Mouse (Mus musculus) limb, embryonic 11.5 days (tissue): Measurements from ENCODE around the gene Olfr432. TPM values are rescaled to one million over a fixed set of nuclear protein-coding genes. Genes with fewer than 3 reads are reported as not detected.
"Not testable (repeated sequence)": the region's sequence is repeated elsewhere in the genome, so short reads cannot be mapped to it uniquely, and the experiment has no call there.

Experiments used
- ATAC-seq: fragments of 200-750 bp; cut with Nextera tagmentation; 2 replicates; pipeline ENCODE4 v1.8.0; 2017; ENCODE audit warnings: low read depth; ENCODE audit not compliant: insufficient number of reproducible peaks, low FRiP score, low TSS enrichment
- DNase-seq: peaks from one replicate; pipeline ENCODE4 v3.0.0-alpha.2; 2015; ENCODE audit warnings: low spot score
- H3K27ac ChIP-seq: fragments of 300-500 bp; sonication (generic); replicated peaks from 2 replicates; pipeline ENCODE4 v1.5.1; 2014; ENCODE audit warnings: low read depth, mild to moderate bottlenecking, low read length
- H3K27me3 ChIP-seq: fragments of 300-500 bp; sonication (generic); 2 replicates; pipeline ENCODE4 v1.6.1; 2014; ENCODE audit warnings: mild to moderate bottlenecking, low read length, mixed read lengths; ENCODE audit not compliant: control insufficient read depth, insufficient read depth
- H3K36me3 ChIP-seq: fragments of 300-500 bp; sonication (generic); 2 replicates; pipeline ENCODE4 v1.6.1; 2014; ENCODE audit warnings: mild to moderate bottlenecking, low read length, moderate library complexity, mixed read lengths; ENCODE audit not compliant: control insufficient read depth, insufficient read depth
- H3K4me1 ChIP-seq: fragments of 300-500 bp; sonication (generic); 2 replicates; pipeline ENCODE4 v1.6.1; 2014; ENCODE audit warnings: low read length, mixed read lengths; ENCODE audit not compliant: control insufficient read depth, insufficient read depth
- H3K4me2 ChIP-seq: fragments of 300-500 bp; sonication (generic); 2 replicates; pipeline ENCODE4 v1.6.1; 2014; ENCODE audit warnings: low read depth, mild to moderate bottlenecking, moderate library complexity; ENCODE audit not compliant: severe bottlenecking
- H3K4me3 ChIP-seq: fragments of 300-500 bp; sonication (generic); 2 replicates; pipeline ENCODE4 v1.5.1; 2014; ENCODE audit warnings: low read depth, low read length
- H3K9ac ChIP-seq: fragments of 300-500 bp; sonication (generic); 2 replicates; pipeline ENCODE4 v1.6.1; 2014; ENCODE audit warnings: mild to moderate bottlenecking, low read length
- H3K9me3 ChIP-seq: fragments of 300-500 bp; sonication (generic); 2 replicates; pipeline ENCODE4 v1.6.1; 2016; ENCODE audit warnings: low read length; ENCODE audit not compliant: control insufficient read depth
- WGBS: fragments of 180-500 bp; shearing (Covaris S2); extraction: QIAGEN DNeasy Blood & Tissue Kit; methylation state at CpG from one replicate; pipeline ENCODE4 v1.1.7; 2014; 5-methylcytosine and 5-hydroxymethylcytosine counted together
- polyA plus RNA-seq: library from polyadenylated mRNA; unstranded; fragments of >200 nt; fragmentation: Nextera tagmentation; extraction: Ambion mirVana; gene quantifications from 2 replicates; pipeline ENCODE4 v1.2.1, GENCODE M21; 2014

Gene Olfr432
- polyA plus RNA-seq, 1 experiment from 2014 or later: not detected

DNA sequence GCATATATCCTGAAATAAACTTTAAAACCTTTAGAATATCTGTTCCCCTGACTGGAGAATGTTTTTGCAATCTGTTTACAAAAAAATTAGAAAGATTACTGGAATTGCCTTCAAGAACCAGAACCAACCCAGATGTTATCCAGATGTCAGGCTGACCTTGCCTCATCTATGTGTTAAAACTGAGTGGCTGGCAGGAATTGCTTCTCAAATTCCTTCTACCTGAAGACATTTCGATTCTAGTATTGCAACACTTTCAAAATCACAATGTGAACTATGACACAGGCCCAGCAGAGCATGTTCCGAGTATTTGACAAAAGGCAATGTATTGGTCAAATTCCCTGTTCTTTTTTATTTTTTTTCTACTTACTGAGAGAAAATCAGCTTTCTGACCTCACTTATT, 4.6 kb upstream of the Olfr432 start:
- no peak overlapping the region for H3K27ac ChIP-seq
- no peak for ATAC-seq
- H3K4me1 ChIP-seq: no peaks in the 10 kb centered on the region
- DNase-seq: no peak
- no peak overlapping the region for H3K4me2 ChIP-seq
- no peak overlapping the region for H3K9ac ChIP-seq
- no peaks in the 10 kb centered on the region for H3K36me3 ChIP-seq
- H3K4me3 ChIP-seq: no peak overlapping the region
- 71% methylated on average over 2 of the region's 2 CpGs for WGBS
- no peaks in the 10 kb centered on the region for H3K9me3 ChIP-seq
- no peaks in the 10 kb centered on the region for H3K27me3 ChIP-seq

DNA sequence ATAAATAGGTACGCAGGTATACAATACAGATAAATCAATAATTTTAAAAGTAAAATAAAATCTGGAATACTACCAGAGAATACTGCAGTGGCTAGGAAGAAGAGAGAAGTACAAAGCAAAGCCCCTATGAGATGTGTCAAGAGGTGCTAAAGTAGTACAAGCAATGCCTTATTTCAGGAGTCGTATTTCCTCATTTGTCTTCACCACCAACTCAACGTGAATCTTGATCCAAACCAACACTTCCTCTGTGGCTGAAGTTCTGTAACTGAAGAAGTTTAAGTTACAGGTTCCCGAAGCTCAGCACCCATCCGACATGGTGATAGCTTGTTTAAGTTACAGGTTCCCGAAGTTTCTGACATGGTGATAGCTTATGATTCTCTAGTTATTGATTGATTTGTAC, 778 bp upstream of the Olfr432 start:
- H3K9me3 ChIP-seq, H3K4me3 ChIP-seq, H3K36me3 ChIP-seq, H3K4me1 ChIP-seq, H3K9ac ChIP-seq, H3K4me2 ChIP-seq, ATAC-seq, H3K27me3 ChIP-seq, DNase-seq, H3K27ac ChIP-seq: not testable (repeated sequence)
- WGBS: 76% methylated on average over 6 of the region's 6 CpGs

DNA sequence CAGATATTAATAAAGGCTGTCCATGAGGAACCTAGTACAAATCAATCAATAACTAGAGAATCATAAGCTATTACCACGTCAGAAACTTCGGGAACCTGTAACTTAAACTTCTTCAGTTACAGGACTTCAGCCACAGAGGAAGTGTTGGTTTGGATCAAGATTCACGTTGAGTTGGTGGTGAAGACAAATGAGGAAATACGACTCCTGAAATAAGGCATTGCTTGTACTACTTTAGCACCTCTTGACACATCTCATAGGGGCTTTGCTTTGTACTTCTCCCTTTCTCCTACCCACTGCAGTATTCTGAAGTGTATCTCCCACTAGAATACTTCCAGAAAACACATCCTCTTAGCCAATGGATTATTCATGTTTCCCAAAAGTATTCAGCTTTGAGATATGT, 352 bp downstream of the Olfr432 start:
- ATAC-seq, H3K4me2 ChIP-seq, H3K4me3 ChIP-seq, H3K27ac ChIP-seq, DNase-seq, H3K9me3 ChIP-seq, H3K36me3 ChIP-seq, H3K4me1 ChIP-seq, H3K27me3 ChIP-seq, H3K9ac ChIP-seq: not testable (repeated sequence)
- WGBS: 63% methylated on average over 4 of the region's 4 CpGs

DNA sequence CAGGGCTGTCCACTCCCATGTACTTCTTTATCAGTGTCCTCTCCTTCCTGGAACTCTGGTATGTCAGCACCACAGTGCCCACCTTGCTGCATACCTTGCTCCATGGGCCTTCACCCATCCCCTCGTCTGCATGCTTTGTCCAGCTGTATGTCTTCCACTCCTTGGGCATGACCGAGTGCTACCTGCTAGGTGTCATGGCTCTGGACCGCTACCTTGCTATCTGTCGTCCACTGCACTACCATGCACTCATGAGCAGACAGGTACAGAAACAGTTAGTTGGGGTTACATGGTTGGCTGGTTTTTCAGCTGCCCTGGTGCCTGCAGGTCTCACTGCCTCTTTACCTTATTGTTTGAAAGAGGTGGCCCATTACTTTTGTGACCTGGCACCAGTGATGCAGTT, 1.5 kb downstream of the Olfr432 start:
- no peak overlapping the region for H3K4me3 ChIP-seq
- ATAC-seq (no peak), DNase-seq (no peak)
- H3K4me1 ChIP-seq: no peaks in the 10 kb centered on the region
- no peak overlapping the region for H3K4me2 ChIP-seq
- no peaks in the 10 kb centered on the region for H3K36me3 ChIP-seq
- no peak overlapping the region for H3K9ac ChIP-seq
- 81% methylated on average over 4 of the region's 4 CpGs for WGBS
- H3K27ac ChIP-seq: no peak overlapping the region
- H3K27me3 ChIP-seq: no peaks in the 10 kb centered on the region
- H3K9me3 ChIP-seq: no peaks in the 10 kb centered on the region

DNA sequence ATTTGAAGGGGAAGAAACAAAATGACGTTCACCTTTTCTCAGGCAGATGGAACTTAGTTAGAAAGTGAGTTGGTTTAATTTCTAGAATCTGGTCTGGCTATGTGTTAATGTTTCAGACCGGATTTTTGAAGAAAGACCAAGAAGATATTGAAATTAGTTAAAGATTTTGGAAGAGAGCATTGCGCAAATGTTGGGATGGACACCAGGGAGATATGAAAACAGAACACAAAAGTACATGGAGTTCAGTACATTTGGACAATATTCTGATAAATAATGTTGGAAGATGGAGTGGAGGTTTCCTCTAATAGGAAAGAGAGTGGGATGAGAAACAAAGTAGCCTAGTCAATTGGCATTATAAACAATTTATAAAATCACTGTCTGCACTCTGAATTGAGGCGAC, 2.5 kb downstream of the Olfr432 start:
- no peak for ATAC-seq
- Histone ChIP-seq H3K9ac (no peak overlapping the region), H3K27me3 (no peaks in the 10 kb centered on the region), H3K4me3 (no peak overlapping the region), H3K4me2 (no peak overlapping the region), H3K36me3 (no peaks in the 10 kb centered on the region), H3K4me1 (no peaks in the 10 kb centered on the region), H3K27ac (no peak overlapping the region), H3K9me3 (no peaks in the 10 kb centered on the region)
- DNase-seq: no peak
- WGBS: 84% methylated on average over 4 of the region's 4 CpGs

DNA sequence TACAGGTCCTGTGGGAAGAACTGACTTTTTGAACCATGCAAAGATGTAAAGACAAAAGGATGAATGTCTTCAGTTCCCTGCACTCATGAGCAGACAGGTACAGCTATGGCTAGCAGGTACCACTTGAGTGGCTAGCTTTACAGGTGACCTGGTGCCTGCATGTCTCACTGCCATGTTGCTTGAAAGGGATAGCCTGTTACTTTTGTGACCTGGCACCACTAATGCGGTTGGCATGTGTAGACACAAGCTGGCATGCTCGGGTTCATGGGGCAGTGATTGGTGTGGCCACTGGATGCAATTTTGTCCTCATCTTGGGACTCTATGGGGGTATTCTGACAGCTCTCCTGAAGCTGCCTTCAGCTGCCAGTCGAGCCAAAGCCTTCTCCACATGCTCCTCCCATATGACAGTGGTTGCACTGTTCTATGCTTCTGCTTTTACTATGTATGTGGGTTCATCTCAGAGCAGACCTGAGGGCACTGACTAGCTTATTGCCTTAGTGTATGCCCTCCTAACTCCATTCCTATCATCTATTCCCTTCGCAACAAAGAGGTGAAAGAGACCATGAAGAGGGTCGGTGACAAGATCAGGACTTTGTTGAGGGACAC, 3.0 kb downstream of the Olfr432 start:
- no peaks in the 10 kb centered on the region for H3K4me1 ChIP-seq
- H3K27ac ChIP-seq: no peak overlapping the region
- H3K36me3 ChIP-seq: no peaks in the 10 kb centered on the region
- no peak overlapping the region for H3K4me3 ChIP-seq
- no peaks in the 10 kb centered on the region for H3K27me3 ChIP-seq
- no peaks in the 10 kb centered on the region for H3K9me3 ChIP-seq
- H3K4me2 ChIP-seq: no peak overlapping the region
- ATAC-seq: no peak
- no peak overlapping the region for H3K9ac ChIP-seq
- 85% methylated on average over 5 of the region's 5 CpGs for WGBS
- no peak for DNase-seq

DNA sequence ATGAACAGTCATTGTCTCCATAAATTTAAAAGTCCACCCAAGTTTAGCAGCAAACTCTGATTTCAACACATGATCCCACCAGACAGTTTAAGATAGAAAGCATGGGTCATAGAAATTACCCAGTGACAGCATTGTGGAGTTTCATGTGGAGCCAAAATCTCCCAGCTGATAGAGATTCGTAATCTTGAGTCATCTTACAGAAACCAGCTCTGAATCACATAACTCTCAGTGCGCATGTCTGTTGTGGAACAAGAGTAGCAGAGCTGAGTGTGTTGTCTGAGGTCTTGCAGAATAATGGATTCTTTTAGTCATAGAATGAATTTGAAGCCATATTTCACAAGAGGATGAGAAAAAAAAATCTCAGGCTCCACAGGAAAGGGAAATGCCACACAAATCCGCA, 4.0 kb downstream of the Olfr432 start:
- Histone ChIP-seq H3K27me3 (no peaks in the 10 kb centered on the region), H3K27ac (no peak overlapping the region), H3K4me1 (no peaks in the 10 kb centered on the region), H3K9me3 (no peaks in the 10 kb centered on the region), H3K4me2 (no peak overlapping the region), H3K36me3 (no peaks in the 10 kb centered on the region), H3K4me3 (no peak overlapping the region), H3K9ac (no peak overlapping the region)
- ATAC-seq (no peak), DNase-seq (no peak)
- WGBS: 87% methylated on average over 3 of the region's 3 CpGs

DNA sequence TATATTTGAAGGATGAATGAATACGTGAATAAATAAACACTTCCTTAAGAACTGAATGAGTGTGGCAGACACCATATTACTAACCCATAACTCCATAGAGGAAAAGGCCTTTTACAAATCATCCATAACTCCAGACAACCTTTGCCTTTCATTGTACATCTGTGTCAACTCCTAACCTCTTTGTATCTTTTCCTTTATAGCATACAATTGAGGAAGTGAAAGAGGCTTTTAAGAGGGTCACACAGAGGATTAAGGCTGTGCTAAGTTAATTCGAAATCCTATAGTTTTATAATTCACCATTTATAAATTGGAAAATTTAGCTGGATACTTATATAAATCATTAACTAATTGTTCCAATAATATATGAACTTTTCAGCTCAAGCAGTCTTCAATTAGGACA, 6.2 kb downstream of the Olfr432 start:
- WGBS: 88% methylated on average over 2 of the region's 2 CpGs
- H3K36me3 ChIP-seq: no peaks in the 10 kb centered on the region
- no peaks in the 10 kb centered on the region for H3K27me3 ChIP-seq
- no peaks in the 10 kb centered on the region for H3K9me3 ChIP-seq
- no peak overlapping the region for H3K27ac ChIP-seq
- no peak overlapping the region for H3K4me2 ChIP-seq
- no peak for ATAC-seq
- no peaks in the 10 kb centered on the region for H3K4me1 ChIP-seq
- H3K9ac ChIP-seq: no peak overlapping the region
- DNase-seq: no peak
- H3K4me3 ChIP-seq: no peak overlapping the region

DNA sequence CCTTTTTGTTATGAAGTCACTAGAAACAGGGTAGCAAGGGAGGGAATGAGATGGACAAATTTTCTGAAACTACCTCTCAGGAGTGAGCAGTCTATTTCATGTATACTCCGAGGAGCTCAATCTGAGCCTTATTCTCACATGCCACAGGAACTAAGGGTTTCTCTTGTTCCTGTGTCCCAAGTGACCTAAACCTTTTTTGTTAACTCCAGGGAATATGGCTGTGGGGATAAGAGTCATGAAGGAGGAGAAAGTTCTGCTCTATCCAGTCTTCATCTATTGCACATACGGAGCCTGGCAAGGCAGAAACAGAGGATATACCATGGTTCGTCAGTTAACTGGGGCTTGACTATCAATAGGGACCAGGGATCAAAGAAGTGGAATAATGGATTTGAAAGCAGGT, 17.3 kb downstream of the Olfr432 start, which contains the start of gene Olfr430:
Gene Olfr430, plus strand, starts transcription at position 301 of the 400 bp plus-strand sequence.
- Histone ChIP-seq H3K4me3 (no peak within 1 kb of the TSS), H3K9me3 (no peaks in the 10 kb centered on the region), H3K9ac (no peak within 1 kb of the TSS), H3K27me3 (no peaks in the 10 kb centered on the region), H3K4me1 (no peaks in the 10 kb centered on the region), H3K27ac (no peak within 1 kb of the TSS), H3K4me2 (no peak within 1 kb of the TSS), H3K36me3 (no peaks in the 10 kb centered on the region)
- no peak for ATAC-seq
- no peak for DNase-seq
- 94% methylated on average over 3 of the region's 3 CpGs for WGBS
